In genomic region chr11:4487401-4487965, GRCm38 (mm10) we compare ENCODE assay signal across 9 mouse cellular contexts. TPM values are rescaled to one million over a fixed set of nuclear protein-coding genes. Genes with fewer than 3 reads are reported as not detected.
DNase-seq lines count a peak whose midpoint lies in the region; ATAC-seq and TF ChIP-seq lines count a peak whose summit lies in the region.
"Had no signal": no experiment of that assay in that cellular context is flagged by ENCODE, and none has a peak within 500 bp of the region (broad histone marks: within the 10 kb centered on the region; RNA-seq: fewer than 3 reads in every experiment).

No protein-coding gene starts in this region.

- no peak for TF ChIP-seq POLR2A in lung, adult 2 months (IDR thresholded peaks at IDR 0.05; ENCODE audit: borderline replicate concordance, extremely low read depth, low read depth, low read length)

- 63% methylated on average over 8 of the region's 8 CpGs for WGBS in hindbrain, postnatal 0 days
- 93% methylated on average over 8 of the region's 8 CpGs for WGBS in hindbrain, embryonic 10.5 days
- 59% methylated on average over 8 of the region's 8 CpGs for WGBS in lung, adult 2 months

- ATAC-seq in hindbrain, postnatal 0 days, result peak; percentile 59

- no peaks in the 10 kb centered on the region for H3K9me3 ChIP-seq in hindbrain, postnatal 0 days (ENCODE audit: low read length)
- no peaks in the 10 kb centered on the region for H3K9me3 ChIP-seq in hindbrain, embryonic 10.5 days
- H3K9me3 ChIP-seq in erythroblast, embryonic 14.5 days (ENCODE audit: control insufficient read depth, low read length), result no peaks in the 10 kb centered on the region
- H3K9me3 ChIP-seq: midbrain, embryonic 12.5 days had no signal

- TF ChIP-seq CTCF in hindbrain, postnatal 0 days (IDR thresholded peaks at IDR 0.05; ENCODE audit: low read depth), result no peak
- TF ChIP-seq CTCF in lung, adult 2 months (IDR thresholded peaks at IDR 0.05; ENCODE audit: insufficient read depth, low read length), result no peak

- no peaks in the 10 kb centered on the region for H3K27me3 ChIP-seq in hindbrain, postnatal 0 days (ENCODE audit: insufficient read depth, low read length)
- H3K27me3 ChIP-seq in hindbrain, embryonic 10.5 days (ENCODE audit: insufficient read depth, poor library complexity, severe bottlenecking), result no peaks in the 10 kb centered on the region
- H3K27me3 ChIP-seq in erythroblast, embryonic 14.5 days (ENCODE audit: control insufficient read depth), result no peaks in the 10 kb centered on the region
- H3K27me3 ChIP-seq: midbrain, embryonic 12.5 days had no signal

- no peaks in the 10 kb centered on the region for H3K4me1 ChIP-seq in hindbrain, postnatal 0 days (ENCODE audit: insufficient read depth, low read length)
- no peaks in the 10 kb centered on the region for H3K4me1 ChIP-seq in hindbrain, embryonic 10.5 days (replicated peaks)
- peaks cover 75% of the 10 kb centered on the region for H3K4me1 ChIP-seq in erythroblast, embryonic 14.5 days (ENCODE audit: control insufficient read depth)
- H3K4me1 ChIP-seq in lung, adult 2 months (ENCODE audit: control insufficient read depth, insufficient read depth, low read length), result 0 out of 2 replicates have a peak, but pooled peaks cover 2% of the 10 kb centered on the region
- H3K4me1 ChIP-seq: midbrain, embryonic 12.5 days had no signal

- peaks cover 76% of the 10 kb centered on the region for H3K36me3 ChIP-seq in hindbrain, postnatal 0 days (ENCODE audit: insufficient read depth, low read length)
- H3K36me3 ChIP-seq in hindbrain, embryonic 10.5 days, result peaks cover 100% of the 10 kb centered on the region
- H3K36me3 ChIP-seq in erythroblast, embryonic 14.5 days (ENCODE audit: control insufficient read depth), result peaks cover 100% of the 10 kb centered on the region

- H3K4me2 ChIP-seq in hindbrain, postnatal 0 days (ENCODE audit: low read depth, low read length), result no peak overlapping the region
- H3K4me2 ChIP-seq: midbrain, embryonic 12.5 days had no signal

- H3K4me3 ChIP-seq in hindbrain, postnatal 0 days (ENCODE audit: low read length), result no peak overlapping the region
- no peak overlapping the region for H3K4me3 ChIP-seq in hindbrain, embryonic 10.5 days
- peak overlapping the region; percentile 35 for H3K4me3 ChIP-seq in erythroblast, embryonic 14.5 days (replicated peaks)
- H3K4me3 ChIP-seq in lung, adult 2 months (replicated peaks; ENCODE audit: extremely low read depth, low read depth, low read length), result no peak overlapping the region
- H3K4me3 ChIP-seq: midbrain, embryonic 12.5 days had no signal

- no peak overlapping the region for H3K9ac ChIP-seq in hindbrain, postnatal 0 days (replicated peaks; ENCODE audit: low read length)
- H3K9ac ChIP-seq: midbrain, embryonic 12.5 days had no signal

- DNase-seq in hindbrain, postnatal 0 days (ENCODE audit: low spot score), result peak; percentile 72
- DNase-seq in hindbrain, embryonic 10.5 days (ENCODE audit: low spot score), result no peak
- peak; percentile 61 for DNase-seq in c-Kit-negative CD71-positive TER-119-positive erythroid progenitor cells, embryonic 14.5 days (ENCODE audit: low read depth, low spot score)
- DNase-seq in lung, adult 2 months, result peak; percentile 47
- DNase-seq in embryo, embryonic 11 days, result no peak
- no peak for DNase-seq in gastrocnemius, adult 18-20 months (ENCODE audit: low spot score)
- no peak for DNase-seq in layer of hippocampus, adult 9-10 months (ENCODE audit: low spot score)

- no peak overlapping the region for H3K27ac ChIP-seq in hindbrain, postnatal 0 days
- H3K27ac ChIP-seq in hindbrain, embryonic 10.5 days, result no peak overlapping the region
- H3K27ac ChIP-seq: midbrain, embryonic 12.5 days had no signal

RNA-seq across cellular contexts. Expression of gene Hormad2, which starts 46.6 kb away (rescaled TPM):
- total RNA-seq in hindbrain, postnatal 0 days (2014; rRNA removed), result not detected in 2 replicates
- not detected in 2 replicates for polyA plus RNA-seq in hindbrain, postnatal 0 days (2015; fragmentation: Nextera tagmentation; extraction: Ambion mirVana)
- polyA plus RNA-seq in hindbrain, embryonic 10.5 days (2016; fragmentation: Nextera tagmentation; extraction: Ambion mirVana), result 0.07 TPM in 1 of 2 replicates, not detected in the other
- not detected in 2 replicates for polyA plus RNA-seq in erythroblast, embryonic 14.5 days (2012)
- 0.06 TPM in 1 of 2 replicates, not detected in the other for polyA plus RNA-seq in lung, adult 2 months (2012; rRNA removed)
- total RNA-seq in gastrocnemius, adult 18-20 months (2021), result not detected
- polyA plus RNA-seq: midbrain, embryonic 12.5 days had no signal

Comparison
In these comparisons a context has a peak if more than half of its experiments do, and no peak if none do; other contexts are left out.
1. DNase-seq: peak in hindbrain, postnatal 0 days (single experiment), c-Kit-negative CD71-positive TER-119-positive erythroid progenitor cells, embryonic 14.5 days (single experiment) and lung, adult 2 months (single experiment); none in hindbrain, embryonic 10.5 days (single experiment), embryo, embryonic 11 days (single experiment), gastrocnemius, adult 18-20 months (single experiment) and layer of hippocampus, adult 9-10 months (single experiment).